Mouse (Mus musculus): Measurements from ENCODE around the gene Gpr89. TPM values are rescaled to one million over a fixed set of nuclear protein-coding genes. Genes with fewer than 3 reads are reported as not detected.

Gpr89 gene
- 35.9 and 36.5 TPM in 2 replicates for polyA plus RNA-seq (2016; fragmentation: Nextera tagmentation; extraction: Ambion mirVana)

- Histone ChIP-seq H3K27ac (peak within 1 kb of the TSS; percentile 88), H3K9me3 (replicated peaks) (no peaks in the 10 kb centered on the region), H3K4me1 (peaks cover 11% of the 10 kb centered on the region), H3K27me3 (ENCODE audit: low read depth, poor library complexity, severe bottlenecking) (peaks cover 13% of the 10 kb centered on the region; the same call in 1 of the 2 replicates), H3K36me3 (no peaks in the 10 kb centered on the region), H3K4me3 (peak within 1 kb of the TSS; percentile 96)
- WGBS = under 1% methylated on average over 40 of the region's 40 CpGs
- peak; percentile 98 for DNase-seq (ENCODE audit: low spot score)
Observed at GRCm38 (mm10) chr3:96904851-96905541, at the start of gene Gpr89. Gene Gpr89 (minus strand): TSS chr3:96905346.

DNA sequence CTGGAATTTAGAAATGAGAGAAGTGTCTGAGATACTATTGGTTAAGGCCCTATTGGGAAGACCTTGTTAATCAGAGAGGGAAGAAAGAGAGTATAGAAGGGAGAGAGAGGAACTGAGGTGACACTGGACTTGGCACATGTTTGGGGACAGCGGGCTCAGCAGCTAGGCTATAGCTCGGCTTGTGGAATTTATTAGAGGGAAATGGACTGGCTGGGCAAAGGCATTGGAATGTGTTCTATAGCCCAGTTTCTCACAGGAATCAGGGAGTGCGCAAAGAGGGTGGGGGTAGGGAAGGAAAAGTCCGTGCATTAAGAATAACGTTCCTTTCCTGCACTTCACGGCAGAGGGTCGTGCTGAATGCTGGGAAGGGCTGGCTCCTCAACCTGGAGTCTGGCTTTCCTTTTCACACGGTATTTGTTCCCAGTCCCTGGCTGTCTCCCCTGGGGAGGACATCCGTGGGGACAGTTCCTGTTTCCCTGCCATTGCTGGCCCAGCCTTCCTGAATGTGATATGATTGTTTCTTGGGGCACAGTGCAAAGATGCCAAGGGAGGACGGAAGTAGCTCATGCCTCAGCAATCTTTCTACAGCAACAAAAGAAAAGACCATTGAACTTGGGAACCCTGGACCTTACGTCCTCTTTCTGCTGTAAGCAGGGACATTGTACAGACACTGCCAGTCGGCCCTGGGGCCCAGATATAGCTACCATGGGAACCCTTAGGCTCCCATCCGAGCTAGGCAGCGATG lies 48.5 kb upstream of the Gpr89 start:
- Histone ChIP-seq H3K9me3 (replicated peaks) (no peaks in the 10 kb centered on the region), H3K27ac (peak overlapping the region; percentile 31; the same call in 1 of the 2 replicates), H3K4me1 (peaks cover 7% of the 10 kb centered on the region), H3K36me3 (no peaks in the 10 kb centered on the region), H3K4me3 (no peak overlapping the region), H3K27me3 (ENCODE audit: low read depth, poor library complexity, severe bottlenecking) (no peaks in the 10 kb centered on the region)
- DNase-seq (ENCODE audit: low spot score) = no peak
- 63% methylated on average over 14 of the region's 14 CpGs for WGBS

DNA sequence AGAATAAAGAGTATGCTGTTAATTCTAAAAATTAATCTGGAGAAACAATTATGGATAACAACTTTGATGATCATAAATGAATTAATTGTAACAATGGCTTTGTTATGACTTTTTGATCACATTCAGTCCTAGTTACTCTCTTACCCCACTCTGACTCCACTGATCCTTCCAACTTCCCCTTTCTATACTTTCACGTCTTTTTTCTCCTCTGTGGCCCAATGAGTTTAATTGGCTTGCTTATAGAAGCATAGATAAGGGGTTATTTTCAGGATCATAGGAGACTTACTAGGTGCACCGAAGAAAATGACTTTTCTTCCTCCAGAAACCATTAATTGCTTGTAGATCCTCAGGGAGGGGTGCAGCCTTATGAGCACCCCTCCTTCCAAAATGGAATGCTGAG lies 37.6 kb upstream of the Gpr89 start:
- H3K27me3 ChIP-seq (ENCODE audit: low read depth, poor library complexity, severe bottlenecking) = peaks cover 3% of the 10 kb centered on the region; the same call in 1 of the 2 replicates
- no peaks in the 10 kb centered on the region for H3K9me3 ChIP-seq (replicated peaks)
- H3K36me3 ChIP-seq = no peaks in the 10 kb centered on the region
- DNase-seq (ENCODE audit: low spot score) = no peak
- H3K4me3 ChIP-seq = no peak overlapping the region
- no peak overlapping the region for H3K27ac ChIP-seq
- H3K4me1 ChIP-seq = peaks cover 11% of the 10 kb centered on the region
- WGBS = 91% methylated on average over 2 of the region's 2 CpGs

GRCm38 (mm10) chr3:96938738-96939137 lies 33.6 kb upstream of the Gpr89 start:
- Histone ChIP-seq H3K36me3 (no peaks in the 10 kb centered on the region), H3K4me1 (peaks cover 14% of the 10 kb centered on the region), H3K4me3 (0 out of 2 replicates have a peak overlapping the region, but pooled peaks have one; percentile 17), H3K27ac (no peak overlapping the region), H3K27me3 (ENCODE audit: low read depth, poor library complexity, severe bottlenecking) (peaks cover 35% of the 10 kb centered on the region), H3K9me3 (replicated peaks) (no peaks in the 10 kb centered on the region)
- DNase-seq (ENCODE audit: low spot score) = peak; percentile 90
- WGBS = 13% methylated on average over 11 of the region's 11 CpGs

- no peak overlapping the region for H3K4me3 ChIP-seq
- 15% methylated on average over 5 of the region's 5 CpGs for WGBS
- H3K4me1 ChIP-seq = peaks cover 14% of the 10 kb centered on the region
- peaks cover 42% of the 10 kb centered on the region for H3K27me3 ChIP-seq (ENCODE audit: low read depth, poor library complexity, severe bottlenecking)
- H3K27ac ChIP-seq = no peak overlapping the region
- DNase-seq (ENCODE audit: low spot score) = no peak
- H3K36me3 ChIP-seq = no peaks in the 10 kb centered on the region
- H3K9me3 ChIP-seq (replicated peaks) = no peaks in the 10 kb centered on the region
Observed at GRCm38 (mm10) chr3:96937606-96938005, 32.5 kb upstream of the Gpr89 start.

DNA sequence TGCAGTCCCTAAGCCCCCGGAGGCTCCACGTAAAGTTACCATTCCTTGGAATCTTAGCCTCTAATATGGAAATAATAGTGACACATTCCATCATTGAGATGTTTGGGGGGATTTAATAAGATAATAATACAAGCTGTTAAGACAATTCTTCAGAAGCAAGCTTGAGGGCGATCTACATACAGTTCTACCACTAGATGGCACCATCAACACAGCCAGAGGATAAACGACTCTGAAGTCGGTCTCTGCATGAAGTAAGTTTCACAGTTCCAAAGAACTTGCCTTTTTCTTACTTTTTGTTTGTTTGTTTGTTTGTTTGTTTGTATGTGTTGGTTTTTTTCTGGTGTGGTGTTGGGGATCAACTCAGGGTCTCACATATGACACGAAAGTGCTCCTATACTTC lies 31.1 kb upstream of the Gpr89 start:
- peaks cover 20% of the 10 kb centered on the region for H3K4me1 ChIP-seq
- peaks cover 52% of the 10 kb centered on the region for H3K27me3 ChIP-seq (ENCODE audit: low read depth, poor library complexity, severe bottlenecking)
- DNase-seq (ENCODE audit: low spot score) = no peak
- WGBS = 13% methylated on average over 6 of the region's 6 CpGs
- H3K27ac ChIP-seq = no peak overlapping the region
- no peaks in the 10 kb centered on the region for H3K9me3 ChIP-seq (replicated peaks)
- no peaks in the 10 kb centered on the region for H3K36me3 ChIP-seq
- H3K4me3 ChIP-seq = no peak overlapping the region

GRCm38 (mm10) chr3:96931261-96931681 lies 26.1 kb upstream of the Gpr89 start:
- DNase-seq (ENCODE audit: low spot score) = no peak
- no peak overlapping the region for H3K27ac ChIP-seq
- no peak overlapping the region for H3K4me3 ChIP-seq
- H3K4me1 ChIP-seq = peaks cover 11% of the 10 kb centered on the region
- no peaks in the 10 kb centered on the region for H3K36me3 ChIP-seq
- WGBS = 57% methylated on average over 5 of the region's 5 CpGs
- H3K9me3 ChIP-seq (replicated peaks) = no peaks in the 10 kb centered on the region
- H3K27me3 ChIP-seq (ENCODE audit: low read depth, poor library complexity, severe bottlenecking) = peaks cover 72% of the 10 kb centered on the region

DNA sequence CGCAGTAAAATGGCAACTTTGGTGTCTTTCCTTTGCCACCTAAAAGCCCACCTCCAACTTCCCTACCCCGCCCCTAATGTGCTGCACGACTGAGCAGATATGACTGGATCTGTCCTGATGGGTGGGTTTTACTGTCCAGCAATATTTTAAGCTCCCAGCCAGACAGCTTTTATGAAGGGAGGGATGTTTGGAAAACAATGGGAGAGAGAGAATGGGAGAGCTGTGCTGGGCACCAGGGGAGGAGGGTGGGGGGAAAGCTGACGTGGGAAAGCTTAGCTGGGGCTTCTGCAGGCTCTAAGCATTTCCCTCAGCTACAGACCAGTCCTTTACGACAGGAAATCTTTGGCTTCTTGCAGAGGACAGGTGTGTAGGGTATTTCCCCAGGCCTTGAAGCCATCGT lies 20.8 kb upstream of the Gpr89 start, which contains the start of gene Gja8:
Gene Gja8 (minus strand): TSS at position 101 of the 400 bp plus-strand sequence.
- DNase-seq (ENCODE audit: low spot score) = no peak
- Histone ChIP-seq H3K27me3 (ENCODE audit: low read depth, poor library complexity, severe bottlenecking) (peaks cover 69% of the 10 kb centered on the region; the same call in 1 of the 2 replicates), H3K36me3 (no peaks in the 10 kb centered on the region), H3K4me1 (peaks cover 6% of the 10 kb centered on the region), H3K9me3 (replicated peaks) (no peaks in the 10 kb centered on the region), H3K4me3 (no peak within 1 kb of the TSS), H3K27ac (no peak within 1 kb of the TSS)
- WGBS = 69% methylated on average over 6 of the region's 6 CpGs

- no peak overlapping the region for H3K27ac ChIP-seq
- no peak for DNase-seq (ENCODE audit: low spot score)
- WGBS = 92% methylated on average over 4 of the region's 4 CpGs
- H3K36me3 ChIP-seq = no peaks in the 10 kb centered on the region
- H3K4me3 ChIP-seq = no peak overlapping the region
- H3K9me3 ChIP-seq (replicated peaks) = no peaks in the 10 kb centered on the region
- peaks cover 16% of the 10 kb centered on the region; the same call in 1 of the 2 replicates for H3K4me1 ChIP-seq
- H3K27me3 ChIP-seq (ENCODE audit: low read depth, poor library complexity, severe bottlenecking) = peaks cover 71% of the 10 kb centered on the region
Observed at GRCm38 (mm10) chr3:96924631-96925030, 19.5 kb upstream of the Gpr89 start.

GRCm38 (mm10) chr3:96920991-96921390 lies 15.8 kb upstream of the Gpr89 start:
- Histone ChIP-seq H3K9me3 (replicated peaks) (no peaks in the 10 kb centered on the region), H3K4me3 (no peak overlapping the region), H3K27me3 (ENCODE audit: low read depth, poor library complexity, severe bottlenecking) (peaks cover 76% of the 10 kb centered on the region), H3K27ac (no peak overlapping the region), H3K36me3 (no peaks in the 10 kb centered on the region), H3K4me1 (peaks cover 16% of the 10 kb centered on the region; the same call in 1 of the 2 replicates)
- no peak for DNase-seq (ENCODE audit: low spot score)
- 49% methylated on average over 7 of the region's 7 CpGs for WGBS

- peak overlapping the region; percentile 88 for H3K27ac ChIP-seq
- H3K4me1 ChIP-seq = peaks cover 11% of the 10 kb centered on the region
- DNase-seq (ENCODE audit: low spot score) = no peak
- peak overlapping the region; percentile 96 for H3K4me3 ChIP-seq
- 50% methylated on average over 9 of the region's 9 CpGs for WGBS
- H3K9me3 ChIP-seq (replicated peaks) = no peaks in the 10 kb centered on the region
- H3K36me3 ChIP-seq = no peaks in the 10 kb centered on the region
- peaks cover 13% of the 10 kb centered on the region; the same call in 1 of the 2 replicates for H3K27me3 ChIP-seq (ENCODE audit: low read depth, poor library complexity, severe bottlenecking)
Observed at GRCm38 (mm10) chr3:96905592-96905991, 446 bp upstream of the Gpr89 start.

GRCm38 (mm10) chr3:96904393-96904792 lies 753 bp downstream of the Gpr89 start, which contains the start of gene Gja5:
Gene Gja5 (plus strand): TSS chr3:96904693.
- H3K4me1 ChIP-seq = peaks cover 11% of the 10 kb centered on the region
- peak within 1 kb of the TSS; percentile 88 for H3K27ac ChIP-seq
- H3K9me3 ChIP-seq (replicated peaks) = no peaks in the 10 kb centered on the region
- no peak for DNase-seq (ENCODE audit: low spot score)
- 17% methylated on average over 14 of the region's 14 CpGs for WGBS
- peak within 1 kb of the TSS; percentile 96 for H3K4me3 ChIP-seq
- H3K36me3 ChIP-seq = no peaks in the 10 kb centered on the region
- H3K27me3 ChIP-seq (ENCODE audit: low read depth, poor library complexity, severe bottlenecking) = peaks cover 13% of the 10 kb centered on the region; the same call in 1 of the 2 replicates

Data from limb, embryonic 10.5 days (tissue).